Mouse (Mus musculus) forebrain, embryonic 14.5 days (tissue): ENCODE results near the gene Olfr1388. TPM values are rescaled to one million over a fixed set of nuclear protein-coding genes. Genes with fewer than 3 reads are reported as not detected.
"Not testable (repeated sequence)": the region's sequence is repeated elsewhere in the genome, so short reads cannot be mapped to it uniquely, and the experiment has no call there.

ENCODE experiments used
- ATAC-seq: fragments of 200-750 bp; cut with Nextera tagmentation; 2 replicates; pipeline ENCODE4 v1.8.0; 2017; ENCODE audit warnings: mild to moderate bottlenecking, moderate library complexity
- DNase-seq: peaks from one replicate; pipeline ENCODE4 v3.0.0-alpha.2; 2015; ENCODE audit warnings: low spot score
- H3K27ac ChIP-seq: fragments of 300-500 bp; sonication (generic); 2 replicates; pipeline ENCODE4 v1.5.1; 2014; ENCODE audit warnings: low read depth, mild to moderate bottlenecking, control low read depth, low read length, moderate library complexity
- H3K27me3 ChIP-seq: fragments of 300-500 bp; sonication (generic); replicated peaks from 2 replicates; pipeline ENCODE4 v1.6.1; 2014; ENCODE audit warnings: low read length, control low read depth, mixed read lengths; ENCODE audit not compliant: control insufficient read depth, insufficient read depth
- H3K36me3 ChIP-seq: fragments of 300-500 bp; sonication (generic); 2 replicates; pipeline ENCODE4 v1.6.1; 2014; ENCODE audit warnings: low read length, control low read depth; ENCODE audit not compliant: control insufficient read depth, insufficient read depth
- H3K4me1 ChIP-seq: fragments of 300-500 bp; sonication (generic); 2 replicates; pipeline ENCODE4 v1.6.1; 2014; ENCODE audit warnings: antibody characterized with exemption, low read length, control low read depth; ENCODE audit not compliant: control insufficient read depth, insufficient read depth
- H3K4me2 ChIP-seq: fragments of 300-500 bp; sonication (generic); 2 replicates; pipeline ENCODE4 v1.6.1; 2014; ENCODE audit warnings: mild to moderate bottlenecking, control low read depth, low read length
- H3K4me3 ChIP-seq: fragments of 300-500 bp; sonication (generic); 2 replicates; pipeline ENCODE4 v1.5.1; 2014; ENCODE audit warnings: low read depth, low read length, control low read depth
- H3K9ac ChIP-seq: fragments of 300-500 bp; sonication (generic); 2 replicates; pipeline ENCODE4 v1.6.1; 2014; ENCODE audit warnings: mild to moderate bottlenecking, low read length, control low read depth, moderate library complexity
- H3K9me3 ChIP-seq: fragments of 300-500 bp; sonication (generic); replicated peaks from 2 replicates; pipeline ENCODE4 v1.6.1; 2016; ENCODE audit warnings: low read length, control low read depth, mixed read lengths; ENCODE audit not compliant: control insufficient read depth
- WGBS: fragments of 180-500 bp; shearing (Covaris S2); extraction: QIAGEN DNeasy Blood & Tissue Kit; methylation state at CpG from one replicate; pipeline ENCODE4 v1.1.7; 2014; 5-methylcytosine and 5-hydroxymethylcytosine counted together
- polyA plus RNA-seq: library from polyadenylated mRNA; unstranded; fragments of >200 nt; fragmentation: Nextera tagmentation; extraction: Ambion mirVana; gene quantifications from 2 replicates; pipeline ENCODE4 v1.2.1, GENCODE M21; 2014

Gene Olfr1388
- not detected in 2 replicates for polyA plus RNA-seq

- ATAC-seq (no peak), DNase-seq (no peak)
- H3K36me3 ChIP-seq, result no peaks in the 10 kb centered on the region
- no peaks in the 10 kb centered on the region for H3K9me3 ChIP-seq
- no peak within 1 kb of the TSS for H3K4me2 ChIP-seq
- H3K27me3 ChIP-seq, result no peaks in the 10 kb centered on the region
- no peak within 1 kb of the TSS for H3K27ac ChIP-seq
- no peaks in the 10 kb centered on the region for H3K4me1 ChIP-seq
- WGBS, result 50% methylated on average over 3 of the region's 3 CpGs
- H3K4me3 ChIP-seq, result no peak within 1 kb of the TSS
- H3K9ac ChIP-seq, result no peak within 1 kb of the TSS
Measured at GRCm38 (mm10) chr11:49436411-49436810, at the start of gene Olfr1388. Olfr1388 (plus strand) TSS chr11:49436624.

DNA sequence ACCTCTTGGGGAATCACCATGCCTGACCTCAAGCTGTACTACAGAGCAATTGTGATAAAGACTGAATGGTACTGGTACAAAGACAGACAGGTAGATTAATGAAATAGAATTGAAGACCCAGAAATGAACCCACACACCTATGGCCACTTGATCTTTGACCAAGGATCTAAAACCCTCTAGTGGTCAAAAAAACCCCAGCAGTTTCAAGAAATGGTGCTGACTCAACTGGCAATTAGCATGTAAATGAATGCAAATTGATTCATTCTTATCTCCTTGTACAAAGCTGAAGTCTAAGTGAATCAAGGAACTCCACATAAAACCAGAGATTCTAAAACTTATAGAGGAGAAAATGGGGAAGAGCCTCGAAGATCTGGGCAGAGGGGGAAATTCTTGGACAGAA, 43.7 kb upstream of the Olfr1388 start:
- not testable (repeated sequence) for H3K9ac ChIP-seq

GRCm38 (mm10) chr11:49406784-49407183, 29.6 kb upstream of the Olfr1388 start:
- no peak overlapping the region for H3K4me2 ChIP-seq
- H3K4me1 ChIP-seq, result no peaks in the 10 kb centered on the region
- H3K36me3 ChIP-seq, result no peaks in the 10 kb centered on the region
- no peaks in the 10 kb centered on the region for H3K27me3 ChIP-seq
- no peak for DNase-seq
- ATAC-seq, result no peak
- WGBS, result 80% methylated on average over 3 of the region's 3 CpGs
- no peaks in the 10 kb centered on the region for H3K9me3 ChIP-seq
- no peak overlapping the region for H3K9ac ChIP-seq
- H3K4me3 ChIP-seq, result no peak overlapping the region
- no peak overlapping the region for H3K27ac ChIP-seq

More for the DNA sequence above, 43.7 kb upstream of the Olfr1388 start:
- not testable (repeated sequence) for H3K27ac ChIP-seq, H3K4me1 ChIP-seq, H3K27me3 ChIP-seq, H3K4me3 ChIP-seq, H3K36me3 ChIP-seq, ATAC-seq, DNase-seq, H3K4me2 ChIP-seq, H3K9me3 ChIP-seq
- 70% methylated on average over 1 of the region's 1 CpGs for WGBS

DNA sequence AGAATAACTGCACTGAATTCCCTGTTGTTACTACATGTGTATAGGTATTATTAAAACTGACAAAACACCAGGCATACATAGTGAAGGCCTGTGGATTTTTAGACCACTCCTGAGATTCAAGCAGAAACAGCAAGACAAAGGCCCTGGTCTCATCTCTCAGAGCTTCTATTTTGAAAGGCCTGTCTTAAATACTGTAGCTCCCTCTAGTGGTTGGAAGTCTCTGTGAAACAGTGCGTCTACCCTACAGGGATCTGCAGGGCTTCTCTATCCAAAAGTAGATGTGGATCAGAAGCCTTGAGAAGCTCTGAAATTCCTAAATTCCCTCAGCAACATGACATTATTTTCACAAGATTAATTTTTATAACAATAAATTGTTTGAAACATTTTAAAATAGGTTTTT, 25.9 kb upstream of the Olfr1388 start:
- ATAC-seq (no peak), DNase-seq (peak; percentile 49)
- H3K27me3 ChIP-seq, result no peaks in the 10 kb centered on the region
- H3K27ac ChIP-seq, result no peak overlapping the region
- no peak overlapping the region for H3K4me3 ChIP-seq
- no peak overlapping the region for H3K4me2 ChIP-seq
- H3K36me3 ChIP-seq, result no peaks in the 10 kb centered on the region
- H3K9me3 ChIP-seq, result no peaks in the 10 kb centered on the region
- no peak overlapping the region for H3K9ac ChIP-seq
- 43% methylated on average over 1 of the region's 1 CpGs for WGBS
- no peaks in the 10 kb centered on the region for H3K4me1 ChIP-seq

DNA sequence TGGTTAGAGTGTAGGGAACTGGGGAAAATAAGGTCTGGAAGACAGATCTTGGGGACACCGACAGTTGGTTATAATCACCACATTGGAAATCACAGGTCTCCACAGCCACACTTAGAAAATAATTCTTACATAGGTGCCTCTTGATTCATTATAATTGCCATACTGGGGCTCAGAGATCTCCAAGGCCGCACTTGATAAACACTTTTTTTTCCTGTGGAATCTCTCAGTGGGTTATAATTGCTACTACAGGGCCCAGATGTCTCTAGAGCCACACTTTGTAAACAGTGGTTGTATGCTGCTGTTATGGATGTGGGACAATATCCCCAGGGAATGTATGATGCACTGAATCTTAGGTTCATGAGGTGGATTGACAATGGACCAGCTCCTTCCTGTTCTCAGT, 13.7 kb upstream of the Olfr1388 start, which contains the start of gene Olfr1389:
Gene Olfr1389 (plus strand): TSS at position 301 of the 400 bp plus-strand sequence.
- Histone ChIP-seq H3K27ac (no peak within 1 kb of the TSS), H3K36me3 (no peaks in the 10 kb centered on the region), H3K9ac (no peak within 1 kb of the TSS), H3K9me3 (no peaks in the 10 kb centered on the region), H3K4me3 (no peak within 1 kb of the TSS), H3K27me3 (no peaks in the 10 kb centered on the region), H3K4me2 (no peak within 1 kb of the TSS), H3K4me1 (no peaks in the 10 kb centered on the region)
- ATAC-seq (no peak), DNase-seq (no peak)
- 94% methylated on average over 2 of the region's 2 CpGs for WGBS

- Histone ChIP-seq H3K9ac (no peak overlapping the region), H3K27ac (no peak overlapping the region), H3K4me2 (no peak overlapping the region), H3K9me3 (no peaks in the 10 kb centered on the region), H3K4me1 (no peaks in the 10 kb centered on the region), H3K36me3 (no peaks in the 10 kb centered on the region), H3K4me3 (no peak overlapping the region), H3K27me3 (no peaks in the 10 kb centered on the region)
- DNase-seq (no peak), ATAC-seq (no peak)
- 84% methylated on average over 1 of the region's 1 CpGs for WGBS
Measured at GRCm38 (mm10) chr11:49425257-49425927, 11.0 kb upstream of the Olfr1388 start.

DNA sequence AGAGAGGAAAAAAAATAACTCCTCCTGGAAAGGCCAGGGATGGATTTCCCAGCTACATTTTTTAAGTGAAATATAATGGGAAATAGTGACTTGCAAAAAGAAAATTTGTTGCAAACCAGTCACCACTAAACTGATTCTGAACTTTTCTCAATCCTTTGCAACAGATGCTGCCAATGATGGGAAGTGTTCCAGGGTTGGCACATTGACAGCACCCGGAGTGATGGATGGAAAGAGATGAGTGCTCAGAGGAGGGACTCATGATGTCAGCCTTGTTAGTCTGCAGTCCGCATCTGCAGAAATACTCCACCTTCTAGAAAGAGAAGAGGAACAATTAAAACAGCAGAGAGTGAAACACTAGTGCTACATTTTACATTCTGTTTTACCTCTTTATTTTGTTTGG, 6.8 kb upstream of the Olfr1388 start:
- Histone ChIP-seq H3K9me3 (no peaks in the 10 kb centered on the region), H3K4me2 (no peak overlapping the region)

DNA sequence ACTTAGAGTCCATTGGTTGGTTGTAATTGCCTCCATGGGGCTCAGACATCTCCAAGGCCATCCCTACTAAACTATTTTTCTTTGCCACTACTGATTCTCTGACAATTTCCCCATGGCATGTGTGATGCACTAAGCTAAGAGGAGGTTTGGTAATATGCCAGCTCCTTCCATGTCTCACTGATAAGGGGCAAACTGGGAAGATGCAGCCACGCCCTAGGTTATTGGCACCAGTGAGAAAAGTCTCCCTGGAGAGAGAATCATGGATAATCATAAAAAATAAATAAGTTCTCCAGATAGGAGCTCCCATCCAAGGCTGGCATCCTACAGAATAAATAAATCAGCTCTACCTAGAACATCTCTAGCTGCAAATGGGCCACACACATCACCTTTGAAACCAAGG, 18.6 kb downstream of the Olfr1388 start, which contains the start of gene Olfr1387:
Gene Olfr1387 (plus strand): TSS at position 301 of the 400 bp plus-strand sequence.
- no peak within 1 kb of the TSS for H3K27ac ChIP-seq
- ATAC-seq (no peak), DNase-seq (no peak)
- H3K4me3 ChIP-seq, result no peak within 1 kb of the TSS
- no peaks in the 10 kb centered on the region for H3K27me3 ChIP-seq
- no peaks in the 10 kb centered on the region for H3K4me1 ChIP-seq
- 82% methylated on average over 1 of the region's 1 CpGs for WGBS
- H3K4me2 ChIP-seq, result no peak within 1 kb of the TSS
- no peaks in the 10 kb centered on the region for H3K9me3 ChIP-seq
- H3K36me3 ChIP-seq, result no peaks in the 10 kb centered on the region
- H3K9ac ChIP-seq, result no peak within 1 kb of the TSS

More for the DNA sequence above, 6.8 kb upstream of the Olfr1388 start:
- WGBS, result 80% methylated on average over 2 of the region's 2 CpGs
- H3K27me3 ChIP-seq, result no peaks in the 10 kb centered on the region
- DNase-seq, result peak; percentile 12
- H3K27ac ChIP-seq, result no peak overlapping the region
- no peaks in the 10 kb centered on the region for H3K36me3 ChIP-seq
- no peak overlapping the region for H3K9ac ChIP-seq
- no peaks in the 10 kb centered on the region for H3K4me1 ChIP-seq
- ATAC-seq, result no peak
- no peak overlapping the region for H3K4me3 ChIP-seq

GRCm38 (mm10) chr11:49464746-49465145, 28.3 kb downstream of the Olfr1388 start, which contains the start of gene Olfr1386:
Olfr1386 (plus strand) TSS chr11:49465046.
- DNase-seq, ATAC-seq, H3K4me3 ChIP-seq, H3K27ac ChIP-seq, H3K9me3 ChIP-seq, H3K9ac ChIP-seq, H3K27me3 ChIP-seq, H3K36me3 ChIP-seq, H3K4me1 ChIP-seq, H3K4me2 ChIP-seq: not testable (repeated sequence)
- 78% methylated on average over 2 of the region's 3 CpGs for WGBS
